Mouse (Mus musculus): ENCODE data around the gene Sort1.

DNA sequence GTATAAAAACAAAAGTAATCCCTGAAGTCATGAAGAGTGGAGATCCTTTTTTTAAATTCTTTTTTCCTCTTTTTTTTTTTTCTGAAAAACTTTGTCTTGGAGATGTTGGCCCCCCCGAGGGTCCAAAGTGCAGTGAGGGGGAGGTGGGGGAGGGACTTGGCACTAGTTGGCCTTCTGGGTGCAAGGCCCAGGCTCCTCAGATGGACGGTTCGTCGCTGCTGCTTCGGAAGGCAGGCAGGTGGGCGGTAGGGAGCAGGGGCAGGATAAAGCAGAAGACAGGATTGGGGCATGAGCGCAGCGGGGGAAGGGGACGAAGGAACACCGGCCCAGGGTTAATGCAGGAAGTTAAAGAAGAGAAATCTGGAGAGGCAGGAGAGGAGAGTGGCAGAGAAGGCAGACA is 108.4 kb downstream of the Sort1 start:
- no peak for TF ChIP-seq CTCF (IDR thresholded peaks at IDR 0.05; ENCODE audit: extremely low read depth, insufficient read length, insufficient replicate concordance, low read depth, low read length)
- TF ChIP-seq POLR2A (IDR thresholded peaks at IDR 0.05; ENCODE audit: low read depth, low read length) = no peak
